Mouse (Mus musculus): ENCODE data around the gene Polr2c. TPM values are rescaled to one million over a fixed set of nuclear protein-coding genes. Genes with fewer than 3 reads are reported as not detected.
"Not testable (repeated sequence)": the region's sequence is repeated elsewhere in the genome, so short reads cannot be mapped to it uniquely, and the experiment has no call there.

Polr2c gene
- polyA plus RNA-seq, 1 experiment from 2014 or later = 50.6 TPM

DNA sequence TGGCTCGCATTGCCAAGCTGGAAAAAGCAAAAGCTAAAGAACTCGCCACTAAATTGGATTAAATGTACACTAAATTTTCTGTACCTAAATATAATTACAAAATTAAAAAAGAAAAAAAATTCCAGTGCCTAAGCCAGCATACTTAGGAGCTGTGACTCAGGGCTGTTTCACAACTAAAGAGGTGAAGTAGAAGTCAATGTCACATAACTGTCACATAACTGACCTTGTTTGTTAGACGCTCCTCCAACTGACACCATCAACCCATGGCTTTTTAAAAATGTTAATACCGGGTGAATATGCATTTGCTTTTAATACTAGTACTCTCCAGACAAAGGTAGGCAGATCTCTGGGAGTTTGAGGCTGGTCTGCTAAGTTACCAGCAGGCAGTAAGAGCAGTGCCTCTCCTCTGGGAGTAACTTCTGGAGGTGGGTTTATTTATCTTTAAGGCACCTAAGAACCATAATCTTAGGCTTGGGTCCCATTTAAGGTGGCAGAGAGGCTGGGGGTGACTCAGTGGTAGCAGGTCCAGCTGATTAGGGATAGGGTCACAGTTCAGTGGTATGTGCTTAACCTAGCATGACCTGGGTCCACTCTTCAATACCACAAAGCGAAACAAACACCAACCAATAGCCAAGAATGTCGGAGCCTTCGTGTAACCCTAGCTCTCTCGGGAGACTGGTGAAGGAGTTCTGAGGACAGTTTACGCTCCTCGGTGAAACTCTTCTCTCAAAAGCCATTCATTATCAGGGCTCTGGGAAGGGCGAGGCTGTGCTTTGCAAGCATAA is 20.6 kb upstream of the Polr2c start:
- Histone ChIP-seq H3K9me3 (ENCODE audit: low read length) (no peaks in the 10 kb centered on the region), H3K27me3 (ENCODE audit: insufficient read depth, low read length) (no peaks in the 10 kb centered on the region), H3K36me3 (replicated peaks; ENCODE audit: insufficient read depth, low read length) (peaks cover 8% of the 10 kb centered on the region), H3K4me2 (ENCODE audit: low read depth, low read length) (peak overlapping the region; percentile 82), H3K9ac (replicated peaks) (peak overlapping the region; percentile 96), H3K27ac (ENCODE audit: low read depth) (peak overlapping the region; percentile 58), H3K4me3 (ENCODE audit: low read depth, low read length) (peak overlapping the region; percentile 93), H3K4me1 (ENCODE audit: insufficient read depth) (peaks cover 12% of the 10 kb centered on the region)
- no peak for DNase-seq
- 49% methylated on average over 11 of the region's 11 CpGs for WGBS (ENCODE audit: insufficient replicate concordance)
- no peak for TF ChIP-seq CTCF (IDR thresholded peaks at IDR 0.05; ENCODE audit: low read depth)
- TF ChIP-seq EP300 (IDR thresholded peaks at IDR 0.05; ENCODE audit: low read depth) = no peak
- ATAC-seq = no peak

DNA sequence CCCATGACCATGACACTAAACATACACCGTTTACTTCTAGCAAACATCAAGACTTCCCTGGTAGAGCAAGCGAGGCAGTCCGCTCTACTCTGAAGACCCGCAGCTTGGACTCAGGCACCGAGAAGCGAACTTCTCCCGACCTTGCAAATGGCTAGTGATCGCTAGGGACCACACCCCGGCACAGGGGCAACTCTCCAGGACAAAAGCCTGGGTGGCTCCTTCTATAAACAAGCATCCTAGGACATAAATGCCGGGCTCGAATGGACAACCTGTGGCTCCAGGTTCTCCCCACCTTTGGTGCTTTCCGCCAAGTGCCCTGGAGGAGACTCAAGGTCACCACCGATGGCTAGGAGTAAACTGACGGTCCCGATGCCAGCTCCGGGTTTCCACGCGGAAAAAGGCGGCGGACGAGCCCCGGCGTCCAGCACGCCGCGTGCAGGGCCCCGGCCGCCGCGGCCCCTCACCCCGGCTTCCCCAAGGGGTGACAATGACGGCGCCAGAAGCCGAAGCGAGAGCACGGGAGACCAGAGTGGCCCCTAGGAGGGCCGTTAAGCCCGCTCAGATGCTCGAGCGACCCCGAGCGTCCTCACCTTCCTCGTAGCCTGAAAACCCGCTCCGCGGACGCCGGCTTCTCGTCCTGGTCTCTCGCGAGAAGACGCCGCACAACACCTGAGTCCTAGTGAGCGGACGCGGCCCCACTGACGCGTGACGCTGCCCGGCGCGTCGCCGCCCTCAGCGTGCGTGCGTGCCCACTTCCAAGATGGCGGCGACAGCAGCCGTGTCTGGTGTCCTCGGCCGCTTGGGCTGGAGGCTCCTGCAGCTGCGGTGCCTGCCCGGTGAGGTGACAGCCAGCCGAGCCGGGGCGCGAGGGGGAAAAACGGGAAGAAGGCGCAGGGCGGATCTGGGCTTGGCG is 19.3 kb upstream of the Polr2c start, which contains the start of the genes Coq9 and Ciapin1:
Gene Coq9, plus strand, starts transcription at position 660 of the 913 bp plus-strand sequence.
Gene Ciapin1, minus strand, starts transcription at position 697 of the 913 bp plus-strand sequence.
- WGBS (ENCODE audit: insufficient replicate concordance) = 1% methylated on average over 82 of the region's 82 CpGs
- Histone ChIP-seq H3K9me3 (ENCODE audit: low read length) (no peaks in the 10 kb centered on the region), H3K9ac (replicated peaks) (peak within 1 kb of the TSS; percentile 96), H3K4me3 (ENCODE audit: low read depth, low read length) (peak within 1 kb of the TSS; percentile 93), H3K4me2 (ENCODE audit: low read depth, low read length) (peak within 1 kb of the TSS; percentile 82), H3K27ac (ENCODE audit: low read depth) (peak within 1 kb of the TSS; percentile 98), H3K27me3 (ENCODE audit: insufficient read depth, low read length) (no peaks in the 10 kb centered on the region), H3K4me1 (ENCODE audit: insufficient read depth) (peaks cover 12% of the 10 kb centered on the region), H3K36me3 (replicated peaks; ENCODE audit: insufficient read depth, low read length) (no peaks in the 10 kb centered on the region)
- ATAC-seq = peak; percentile 97
- peak; percentile 96 for DNase-seq
- TF ChIP-seq EP300 (IDR thresholded peaks at IDR 0.05; ENCODE audit: low read depth) = peak; percentile 65
- TF ChIP-seq CTCF (IDR thresholded peaks at IDR 0.05; ENCODE audit: low read depth) = no peak

DNA sequence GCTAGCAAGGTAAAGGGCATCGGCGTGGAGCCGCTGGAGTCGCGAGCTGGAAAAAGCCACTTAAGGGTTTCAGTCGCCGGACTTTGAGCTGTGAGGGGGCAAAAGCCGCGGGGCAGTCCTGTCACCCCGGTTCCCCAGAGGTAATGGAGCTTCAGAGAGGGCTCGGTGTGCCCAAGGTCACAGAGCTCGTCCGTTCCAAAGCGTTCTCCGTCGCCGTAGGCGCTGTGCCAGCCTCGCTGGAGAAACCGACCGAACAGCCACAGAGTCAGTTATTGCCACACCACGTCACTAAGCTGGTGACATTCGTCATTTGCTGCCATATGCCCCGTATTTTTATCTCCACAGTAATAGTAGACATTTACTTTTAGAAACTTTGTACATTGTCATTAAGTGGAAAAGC is 18.6 kb upstream of the Polr2c start:
- WGBS (ENCODE audit: insufficient replicate concordance) = 0% methylated on average over 24 of the region's 24 CpGs
- Histone ChIP-seq H3K4me2 (ENCODE audit: low read depth, low read length) (peak overlapping the region; percentile 82), H3K4me1 (ENCODE audit: insufficient read depth) (peaks cover 12% of the 10 kb centered on the region), H3K27ac (ENCODE audit: low read depth) (peak overlapping the region; percentile 98), H3K9me3 (ENCODE audit: low read length) (no peaks in the 10 kb centered on the region), H3K4me3 (ENCODE audit: low read depth, low read length) (peak overlapping the region; percentile 93), H3K27me3 (ENCODE audit: insufficient read depth, low read length) (no peaks in the 10 kb centered on the region), H3K36me3 (replicated peaks; ENCODE audit: insufficient read depth, low read length) (peaks cover 5% of the 10 kb centered on the region; the same call in 1 of the 2 replicates), H3K9ac (replicated peaks) (peak overlapping the region; percentile 96)
- ATAC-seq = peak; percentile 78
- TF ChIP-seq EP300 (IDR thresholded peaks at IDR 0.05; ENCODE audit: low read depth) (no peak; the same call in 1 of the 2 replicates), CTCF (IDR thresholded peaks at IDR 0.05; ENCODE audit: low read depth) (no peak)
- peak; percentile 83 for DNase-seq

DNA sequence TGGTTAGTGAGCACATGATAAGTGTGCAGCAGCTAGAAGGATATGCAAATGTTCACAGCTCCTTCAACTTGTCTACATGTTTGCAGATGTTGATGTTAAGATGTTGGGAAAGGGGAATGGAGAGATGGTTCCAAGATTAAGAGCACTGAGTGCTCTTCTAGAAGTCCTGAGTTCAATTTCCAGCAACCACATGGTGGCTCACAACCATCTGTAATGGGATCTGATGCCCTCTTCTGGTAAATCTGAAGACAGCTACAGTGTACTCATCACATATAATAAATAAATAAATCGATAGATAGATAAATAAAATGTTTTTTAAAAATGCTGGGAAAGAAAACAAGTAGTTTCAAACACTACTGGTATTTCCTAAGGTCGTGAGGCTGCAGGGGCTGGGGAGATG is 16.1 kb upstream of the Polr2c start:
- H3K9ac ChIP-seq (replicated peaks) = no peak overlapping the region
- peaks cover 27% of the 10 kb centered on the region for H3K36me3 ChIP-seq (replicated peaks; ENCODE audit: insufficient read depth, low read length)
- H3K4me2 ChIP-seq (ENCODE audit: low read depth, low read length) = no peak overlapping the region
- H3K27ac ChIP-seq (ENCODE audit: low read depth) = no peak overlapping the region
- TF ChIP-seq EP300 (IDR thresholded peaks at IDR 0.05; ENCODE audit: low read depth) (no peak), CTCF (IDR thresholded peaks at IDR 0.05; ENCODE audit: low read depth) (peak; percentile 31; the same call in 1 of the 2 replicates)
- H3K4me3 ChIP-seq (ENCODE audit: low read depth, low read length) = no peak overlapping the region
- H3K4me1 ChIP-seq (ENCODE audit: insufficient read depth) = peaks cover 10% of the 10 kb centered on the region
- no peaks in the 10 kb centered on the region for H3K27me3 ChIP-seq (ENCODE audit: insufficient read depth, low read length)
- WGBS (ENCODE audit: insufficient replicate concordance) = 46% methylated on average over 2 of the region's 2 CpGs
- no peak for DNase-seq
- H3K9me3 ChIP-seq (ENCODE audit: low read length) = no peaks in the 10 kb centered on the region
- ATAC-seq = no peak

DNA sequence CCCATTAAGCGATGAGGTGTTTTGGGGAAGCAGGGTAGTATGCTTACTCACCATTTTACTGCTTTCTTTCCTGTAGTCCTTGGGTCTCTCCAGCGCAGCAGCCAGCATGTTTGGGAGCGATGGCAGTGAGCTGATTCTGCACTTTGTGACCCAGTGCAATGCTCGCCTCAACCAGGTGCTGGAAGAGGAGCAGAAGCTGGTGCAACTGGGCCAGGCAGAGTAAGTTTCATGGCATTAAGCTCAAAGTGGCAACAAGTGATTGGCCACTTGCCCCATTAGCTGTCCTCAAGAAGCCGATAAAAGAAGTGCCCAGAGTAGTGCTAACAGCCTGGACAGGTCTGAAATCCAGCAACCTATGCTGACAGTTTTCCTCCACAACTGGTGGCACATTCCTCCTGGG is 7.2 kb upstream of the Polr2c start:
- 92% methylated on average over 5 of the region's 5 CpGs for WGBS (ENCODE audit: insufficient replicate concordance)
- TF ChIP-seq EP300 (IDR thresholded peaks at IDR 0.05; ENCODE audit: low read depth) (no peak), CTCF (IDR thresholded peaks at IDR 0.05; ENCODE audit: low read depth) (no peak)
- H3K36me3 ChIP-seq (replicated peaks; ENCODE audit: insufficient read depth, low read length) = peaks cover 75% of the 10 kb centered on the region
- H3K9ac ChIP-seq (replicated peaks) = no peak overlapping the region
- H3K27ac ChIP-seq (ENCODE audit: low read depth) = no peak overlapping the region
- H3K9me3 ChIP-seq (ENCODE audit: low read length) = no peaks in the 10 kb centered on the region
- ATAC-seq = no peak
- no peaks in the 10 kb centered on the region for H3K27me3 ChIP-seq (ENCODE audit: insufficient read depth, low read length)
- DNase-seq = no peak
- H3K4me1 ChIP-seq (ENCODE audit: insufficient read depth) = no peaks in the 10 kb centered on the region
- H3K4me2 ChIP-seq (ENCODE audit: low read depth, low read length) = no peak overlapping the region
- H3K4me3 ChIP-seq (ENCODE audit: low read depth, low read length) = no peak overlapping the region

DNA sequence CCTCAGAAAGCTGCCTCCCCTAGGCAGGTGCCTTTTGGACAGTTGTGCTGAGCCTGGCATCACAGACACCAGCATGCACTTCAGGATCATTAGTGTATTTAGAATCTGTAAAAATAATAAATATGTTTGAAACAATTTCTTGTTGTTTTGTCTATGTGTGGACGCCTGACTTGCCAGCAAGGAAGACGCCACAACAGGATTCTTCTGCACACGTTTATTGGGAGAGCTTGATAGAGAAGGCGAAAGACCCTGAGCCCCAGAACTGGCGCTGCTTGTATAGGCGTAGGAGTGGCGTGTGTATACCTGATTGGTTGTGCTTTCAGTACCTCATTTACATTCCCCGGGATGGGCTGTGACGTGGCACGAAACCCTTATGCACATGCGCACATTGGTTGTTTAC is 2.5 kb upstream of the Polr2c start:
- H3K27ac ChIP-seq (ENCODE audit: low read depth); ATAC-seq; DNase-seq; H3K4me1 ChIP-seq (ENCODE audit: insufficient read depth); H3K9me3 ChIP-seq (ENCODE audit: low read length); H3K27me3 ChIP-seq (ENCODE audit: insufficient read depth, low read length); H3K4me3 ChIP-seq (ENCODE audit: low read depth, low read length); H3K9ac ChIP-seq (replicated peaks); H3K4me2 ChIP-seq (ENCODE audit: low read depth, low read length): not testable (repeated sequence)
- 88% methylated on average over 11 of the region's 11 CpGs for WGBS (ENCODE audit: insufficient replicate concordance)
- peaks cover 45% of the 10 kb centered on the region for H3K36me3 ChIP-seq (replicated peaks; ENCODE audit: insufficient read depth, low read length)

Measured in liver, postnatal 0 days (tissue).